Mouse (Mus musculus) olfactory bulb, adult 2 months (tissue): ENCODE results near the gene Thap12. TPM values are rescaled to one million over a fixed set of nuclear protein-coding genes. Genes with fewer than 3 reads are reported as not detected.

Experiments
- H3K27ac ChIP-seq: fragments of 200-500 bp; 2 replicates; pipeline ENCODE4 v1.5.1; 2012; ENCODE audit warnings: low read depth, low read length; ENCODE audit not compliant: insufficient read depth
- H3K4me1 ChIP-seq: fragments of 200-500 bp; 2 replicates; pipeline ENCODE4 v1.6.1; 2012; ENCODE audit warnings: low read length; ENCODE audit not compliant: control insufficient read depth, insufficient read depth
- H3K4me3 ChIP-seq: fragments of 200-500 bp; 2 replicates; pipeline ENCODE4 v1.5.1; 2012; ENCODE audit warnings: mild to moderate bottlenecking, low read depth, low read length, moderate library complexity; ENCODE audit not compliant: insufficient read depth
- CTCF ChIP-seq: fragments of 200-500 bp; IDR thresholded peaks from 2 replicates; pipeline ENCODE4 v1.5.1; 2012; ENCODE audit warnings: low read depth, mild to moderate bottlenecking, low read length, moderate library complexity; ENCODE audit not compliant: insufficient read depth
- POLR2A ChIP-seq: fragments of 200-500 bp; IDR thresholded peaks from 2 replicates; pipeline ENCODE4 v1.6.1; 2012; ENCODE audit warnings: mild to moderate bottlenecking, low read depth, low read length, moderate library complexity; ENCODE audit not compliant: insufficient read depth
- WGBS: fragments of 180-500 bp; shearing (Covaris S2); methylation state at CpG from one replicate; pipeline ENCODE4 v1.1.7; 2018; 5-methylcytosine and 5-hydroxymethylcytosine counted together
- polyA plus RNA-seq: library from polyadenylated mRNA; stranded (reverse); fragments of >200 nt; gene quantifications from 2 replicates; pipeline ENCODE4 v1.2.4, GENCODE M21; 2012; ENCODE audit warnings: low replicate concordance; ENCODE audit not compliant: missing spikeins, insufficient read depth, insufficient read length

Gene Thap12
- polyA plus RNA-seq, 1 experiment = not detected

DNA sequence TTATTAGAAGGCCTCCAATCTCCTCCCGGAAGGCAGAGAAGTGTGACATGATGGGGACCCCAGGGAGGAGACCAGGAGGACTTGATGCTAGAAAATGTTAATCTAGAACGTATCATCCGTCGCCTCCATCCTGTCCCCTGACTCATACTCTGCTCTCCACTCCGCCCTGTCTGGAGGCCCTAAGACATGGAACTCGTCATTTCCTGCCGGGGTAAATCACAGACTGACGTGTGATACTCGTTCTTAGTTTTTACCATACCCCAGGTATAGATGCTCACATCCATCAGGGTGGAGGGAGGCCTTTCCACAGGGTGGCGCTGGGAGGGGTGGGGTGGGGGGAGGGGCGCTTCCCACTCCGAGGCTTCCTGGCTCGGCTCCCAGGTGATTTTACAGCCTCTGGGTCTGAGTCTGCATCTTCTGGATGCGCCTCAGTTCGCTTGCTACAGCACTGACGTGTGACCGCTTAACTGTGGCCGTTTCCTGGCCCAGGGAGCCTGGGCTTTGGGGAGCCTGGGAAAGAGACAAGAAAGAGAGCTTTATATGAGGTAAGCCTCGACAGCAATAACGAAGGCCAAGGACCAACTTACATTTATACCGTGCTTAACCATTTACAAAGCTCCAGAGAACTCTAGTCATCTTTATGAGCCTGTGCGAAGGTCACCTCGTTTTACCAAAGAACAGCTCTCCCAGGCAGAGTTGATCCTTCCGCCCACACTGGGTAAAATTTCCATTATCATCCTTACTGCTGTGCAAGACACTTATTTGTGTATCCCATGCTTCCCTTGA, 9.9 kb upstream of the Thap12 start:
- WGBS = 41% methylated on average over 24 of the region's 24 CpGs
- no peak overlapping the region for H3K27ac ChIP-seq
- H3K4me3 ChIP-seq = no peak overlapping the region
- H3K4me1 ChIP-seq = peaks cover 6% of the 10 kb centered on the region
- TF ChIP-seq POLR2A = no peak
- TF ChIP-seq CTCF = no peak

DNA sequence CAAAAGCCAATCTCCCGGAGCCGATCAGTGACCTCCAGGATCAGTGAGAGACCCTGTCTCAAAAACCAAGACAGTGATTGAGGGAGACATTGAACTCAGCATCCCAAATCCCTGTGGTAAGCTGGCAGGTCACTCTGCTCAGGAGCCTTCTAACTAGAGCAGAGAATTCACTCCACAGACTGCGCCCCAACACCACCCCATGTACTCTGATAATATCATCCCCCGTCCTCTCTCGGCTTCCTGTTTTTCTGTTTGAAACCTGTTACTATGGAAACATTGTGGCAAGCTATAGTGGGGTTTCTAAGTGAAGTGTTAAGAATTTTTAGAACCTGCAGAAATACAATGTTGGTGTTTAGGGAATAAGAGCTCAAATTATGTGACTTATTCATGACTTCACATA, 8.9 kb upstream of the Thap12 start:
- TF ChIP-seq CTCF = no peak
- no peak for TF ChIP-seq POLR2A
- 58% methylated on average over 5 of the region's 5 CpGs for WGBS
- peaks cover 6% of the 10 kb centered on the region for H3K4me1 ChIP-seq
- no peak overlapping the region for H3K27ac ChIP-seq
- no peak overlapping the region for H3K4me3 ChIP-seq

DNA sequence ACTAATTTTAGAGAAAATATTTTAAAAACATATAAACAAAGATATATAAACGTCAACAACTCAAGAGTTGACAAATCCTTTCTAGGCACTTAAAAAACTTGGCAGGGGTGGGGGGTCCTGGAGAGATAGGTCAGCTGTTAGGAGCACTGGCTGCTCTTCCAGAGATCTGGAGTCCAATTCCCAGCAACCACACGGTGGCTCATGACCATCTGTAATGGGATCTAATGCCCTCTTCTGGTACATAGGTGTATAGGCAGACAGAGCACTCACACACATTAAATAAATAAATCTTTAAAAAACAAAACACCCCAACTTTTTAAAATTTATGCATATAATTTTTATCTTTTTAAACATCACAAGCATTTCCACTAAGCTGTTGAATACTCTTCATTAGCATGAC, 5.4 kb upstream of the Thap12 start:
- 11% methylated on average over 2 of the region's 2 CpGs for WGBS
- Histone ChIP-seq H3K27ac (no peak overlapping the region), H3K4me3 (no peak overlapping the region), H3K4me1 (peaks cover 8% of the 10 kb centered on the region)
- no peak for TF ChIP-seq CTCF
- TF ChIP-seq POLR2A = no peak

DNA sequence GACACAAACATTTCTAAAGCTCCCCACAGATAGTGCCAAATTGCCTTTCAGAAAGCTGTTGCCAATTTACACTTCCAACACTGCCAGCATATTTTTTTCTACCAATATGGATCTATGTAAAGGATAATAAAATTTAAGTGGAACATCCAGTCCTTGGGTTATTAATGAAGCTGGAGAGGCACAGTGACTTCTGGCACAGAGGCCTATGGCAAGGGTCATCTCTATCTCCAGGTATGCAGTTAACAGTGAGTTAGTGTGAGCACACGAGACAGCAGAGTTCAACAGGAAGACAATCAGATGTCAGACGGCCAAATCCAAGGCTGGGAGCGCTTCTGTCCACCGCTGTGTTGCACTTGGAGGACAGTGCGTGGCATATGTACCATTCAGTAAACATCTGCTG, 4.9 kb upstream of the Thap12 start:
- no peak overlapping the region for H3K4me3 ChIP-seq
- TF ChIP-seq CTCF (no peak), POLR2A (no peak)
- peaks cover 3% of the 10 kb centered on the region for H3K4me1 ChIP-seq
- no peak overlapping the region for H3K27ac ChIP-seq
- 65% methylated on average over 5 of the region's 5 CpGs for WGBS

DNA sequence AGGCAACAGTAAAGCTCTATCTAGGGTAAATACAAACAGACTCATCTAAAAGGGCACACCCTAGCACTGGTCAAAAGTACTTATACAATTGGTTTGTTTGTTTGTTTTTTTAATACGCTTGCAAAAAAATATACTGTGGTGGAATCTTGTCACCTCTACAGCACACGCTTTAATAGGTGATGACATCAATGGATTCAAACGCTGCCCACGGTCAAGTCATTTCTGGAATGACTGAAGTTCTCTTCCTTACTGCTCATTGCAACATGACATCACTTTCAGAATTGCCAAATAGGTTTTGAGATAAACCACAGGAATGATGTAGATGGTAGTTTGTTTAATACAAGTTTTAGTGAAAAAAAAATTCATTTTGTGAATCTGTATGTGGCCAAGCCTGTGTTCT, 4.3 kb upstream of the Thap12 start:
- no peak for TF ChIP-seq CTCF
- 95% methylated on average over 4 of the region's 4 CpGs for WGBS
- Histone ChIP-seq H3K4me3 (no peak overlapping the region), H3K4me1 (peaks cover 2% of the 10 kb centered on the region; the same call in 1 of the 2 replicates), H3K27ac (no peak overlapping the region)

DNA sequence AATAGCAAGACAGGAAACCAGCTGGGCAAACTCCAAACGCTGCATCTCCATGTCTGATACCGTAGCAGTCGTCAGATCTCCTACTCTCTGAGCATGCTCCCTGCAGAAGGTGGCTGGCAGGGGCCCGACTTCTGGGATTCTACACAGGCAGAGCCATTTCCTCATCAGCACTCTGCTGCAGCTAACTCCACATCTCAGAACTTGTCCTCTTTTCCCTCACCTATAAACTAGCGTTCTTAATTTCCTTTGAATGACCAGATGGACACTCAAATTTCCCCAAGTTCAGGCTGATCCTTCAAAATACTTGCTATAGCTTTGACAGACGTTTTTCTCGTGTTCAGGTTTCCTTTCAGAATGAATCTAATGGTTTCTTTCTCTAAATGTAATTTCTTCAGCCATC, 1.1 kb upstream of the Thap12 start:
- WGBS = 41% methylated on average over 7 of the region's 7 CpGs
- Histone ChIP-seq H3K27ac (no peak overlapping the region), H3K4me3 (no peak overlapping the region), H3K4me1 (peaks cover 2% of the 10 kb centered on the region; the same call in 1 of the 2 replicates)
- TF ChIP-seq POLR2A (no peak), CTCF (no peak)

DNA sequence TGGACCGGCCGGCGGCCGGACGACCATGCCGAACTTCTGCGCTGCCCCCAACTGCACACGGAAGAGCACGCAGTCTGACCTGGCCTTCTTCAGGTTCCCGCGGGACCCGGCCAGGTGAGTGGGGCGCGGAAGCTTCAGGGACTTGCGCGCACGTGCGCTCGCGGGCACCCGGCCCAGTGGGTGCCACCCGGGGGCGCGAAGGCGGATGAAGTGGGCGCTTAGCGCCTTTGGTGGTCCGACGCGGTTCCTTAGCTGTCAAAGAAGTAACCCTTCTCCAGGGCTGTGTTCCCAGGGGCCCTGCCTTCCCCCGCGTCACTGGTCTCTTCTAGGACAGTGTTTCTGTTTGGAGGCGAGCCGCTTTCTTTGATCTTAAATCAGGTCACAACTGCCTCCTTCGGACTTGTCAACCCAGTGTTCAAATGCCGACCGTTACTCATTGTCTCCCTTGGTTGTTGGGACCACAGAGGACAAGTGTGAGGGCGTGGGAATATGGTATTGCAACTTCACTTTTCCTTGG, 520 bp downstream of the Thap12 start:
- Histone ChIP-seq H3K4me3 (peak overlapping the region; percentile 71), H3K4me1 (peaks cover 2% of the 10 kb centered on the region; the same call in 1 of the 2 replicates), H3K27ac (no peak overlapping the region)
- TF ChIP-seq POLR2A = no peak
- no peak for TF ChIP-seq CTCF
- WGBS = under 1% methylated on average over 38 of the region's 38 CpGs

DNA sequence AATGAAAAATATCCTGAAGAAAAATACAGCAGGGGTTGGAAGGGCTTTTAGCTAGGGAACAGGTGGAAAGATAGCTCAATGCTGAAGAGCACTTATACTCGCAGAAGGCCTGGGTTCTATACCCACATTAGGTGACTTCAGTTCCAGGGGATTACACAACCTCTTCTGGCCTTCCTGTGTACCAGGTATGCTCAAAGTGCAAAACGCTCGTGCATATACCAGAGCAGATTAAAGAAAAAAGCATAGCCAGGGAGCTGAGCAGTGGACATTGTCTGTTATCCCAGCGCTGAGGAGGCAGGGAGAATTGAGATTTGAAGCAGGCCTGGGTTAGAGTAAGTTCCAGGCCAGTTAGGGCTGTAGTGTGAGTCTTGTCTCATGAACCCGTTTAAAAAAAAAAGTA, 1.4 kb downstream of the Thap12 start:
- 39% methylated on average over 5 of the region's 5 CpGs for WGBS
- no peak overlapping the region for H3K27ac ChIP-seq

DNA sequence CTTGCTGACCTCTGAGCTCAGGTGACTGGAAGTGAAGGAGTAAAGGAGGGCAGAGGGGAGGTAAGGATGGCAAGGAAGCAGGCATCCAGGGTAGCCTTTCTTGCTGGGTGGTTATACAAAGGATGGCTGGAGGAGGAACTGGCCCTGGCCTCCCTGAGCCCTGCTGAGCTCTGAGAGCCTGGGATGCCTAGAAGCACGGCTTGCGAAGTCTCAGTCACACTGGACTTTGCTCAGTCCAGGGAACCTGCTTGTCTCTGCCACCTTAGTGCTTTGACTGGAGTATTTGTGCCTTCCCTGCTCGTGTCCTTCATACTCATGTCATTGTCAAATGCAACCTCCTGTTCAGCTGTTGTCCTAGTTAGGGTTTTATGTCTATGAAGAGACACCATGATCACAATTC, 10.8 kb downstream of the Thap12 start:
- 91% methylated on average over 3 of the region's 3 CpGs for WGBS
- no peak overlapping the region for H3K27ac ChIP-seq
- no peak overlapping the region for H3K4me3 ChIP-seq
- H3K4me1 ChIP-seq = no peaks in the 10 kb centered on the region
- TF ChIP-seq CTCF = no peak
- no peak for TF ChIP-seq POLR2A

More for the DNA sequence above, 1.4 kb downstream of the Thap12 start:
- Histone ChIP-seq H3K4me3 (no peak overlapping the region), H3K4me1 (peaks cover 2% of the 10 kb centered on the region; the same call in 1 of the 2 replicates)
- TF ChIP-seq CTCF = no peak
